Mouse (Mus musculus) heart, adult 10 weeks (tissue): Measurements from ENCODE around the gene Hist1h2ad. TPM values are rescaled to one million over a fixed set of nuclear protein-coding genes. Genes with fewer than 3 reads are reported as not detected.

Source experiments
- polyA plus RNA-seq: library from polyadenylated mRNA; stranded (reverse); fragments of 350-450 nt; fragmentation: Illumina TruSeq; extraction: RNeasy Lipid Tissue Mini Kit (QIAGEN cat#74804); gene quantifications from one replicate; pipeline ENCODE4 v1.2.3, GENCODE M21; 2014; ENCODE audit warnings: low read depth, low replicate concordance

Hist1h2ad gene
- not detected for polyA plus RNA-seq

DNA sequence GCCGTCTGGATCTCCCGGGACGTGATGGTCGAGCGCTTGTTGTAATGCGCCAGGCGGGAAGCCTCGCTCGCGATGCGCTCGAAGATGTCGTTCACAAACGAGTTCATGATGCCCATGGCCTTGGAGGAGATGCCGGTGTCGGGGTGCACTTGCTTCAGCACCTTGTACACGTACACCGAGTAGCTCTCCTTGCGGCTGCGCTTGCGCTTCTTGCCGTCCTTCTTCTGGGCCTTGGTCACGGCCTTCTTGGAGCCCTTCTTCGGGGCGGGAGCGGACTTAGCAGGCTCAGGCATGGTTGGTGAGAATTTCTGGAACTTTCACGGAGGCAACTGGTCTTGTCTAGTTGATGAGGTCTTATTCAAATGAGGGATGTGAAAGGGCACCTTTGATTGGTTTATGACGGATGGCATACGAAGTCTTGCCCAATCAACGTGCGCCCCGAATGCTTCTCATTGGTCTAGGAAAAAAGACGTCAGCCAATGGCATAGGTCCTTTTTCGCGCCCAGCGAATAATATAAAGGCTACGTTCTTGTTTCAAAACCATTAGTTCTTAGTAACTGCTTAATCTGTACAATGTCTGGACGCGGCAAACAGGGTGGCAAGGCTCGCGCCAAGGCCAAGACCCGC, at the start of gene Hist1h2ad, which contains the start of gene Hist1h2bf:
Hist1h2ad (plus strand) TSS at position 484 of the 627 bp plus-strand sequence.
Hist1h2bf (minus strand) TSS at position 299 of the 627 bp plus-strand sequence.

DNA sequence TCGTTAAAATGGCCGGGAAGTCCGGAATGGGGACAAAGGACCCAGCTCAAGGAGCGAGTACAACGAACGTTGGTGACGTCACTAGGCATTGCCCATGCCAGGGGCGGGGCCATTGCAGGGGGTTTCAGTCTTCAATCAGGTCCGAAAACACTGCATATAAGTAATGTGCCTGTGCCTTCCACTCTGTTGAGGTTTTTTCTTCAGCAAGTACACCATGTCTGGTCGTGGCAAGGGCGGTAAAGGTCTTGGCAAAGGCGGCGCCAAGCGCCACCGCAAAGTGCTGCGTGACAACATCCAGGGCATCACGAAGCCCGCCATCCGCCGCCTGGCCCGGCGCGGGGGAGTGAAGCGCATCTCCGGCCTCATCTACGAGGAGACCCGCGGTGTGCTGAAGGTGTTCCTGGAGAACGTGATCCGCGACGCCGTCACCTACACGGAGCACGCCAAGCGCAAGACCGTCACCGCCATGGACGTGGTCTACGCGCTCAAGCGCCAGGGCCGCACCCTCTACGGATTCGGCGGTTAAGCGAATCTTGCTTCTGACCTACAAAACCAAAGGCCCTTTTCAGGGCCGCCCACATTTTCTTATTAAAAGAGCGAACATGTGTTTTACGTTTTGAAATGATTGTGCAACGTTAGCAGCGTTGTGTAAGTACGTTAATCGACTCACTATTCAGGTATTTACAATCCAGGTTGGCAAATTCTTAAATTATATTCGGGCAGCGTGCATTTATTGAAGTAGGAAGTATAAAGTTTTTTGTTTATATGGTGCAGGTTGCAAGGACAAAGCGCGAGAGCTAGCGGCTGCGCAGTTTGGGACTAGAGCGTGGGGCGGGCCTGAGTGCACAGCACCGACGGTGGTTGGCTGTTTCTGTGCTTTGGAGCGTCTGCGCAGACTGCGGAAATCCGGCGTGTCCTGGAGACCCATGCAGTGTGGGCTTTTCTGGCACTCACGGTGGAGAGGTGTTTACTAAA, 43.0 kb upstream of the Hist1h2ad start, which contains the start of gene Hist1h4h:
Hist1h4h (plus strand) TSS at position 150 of the 975 bp plus-strand sequence.

DNA sequence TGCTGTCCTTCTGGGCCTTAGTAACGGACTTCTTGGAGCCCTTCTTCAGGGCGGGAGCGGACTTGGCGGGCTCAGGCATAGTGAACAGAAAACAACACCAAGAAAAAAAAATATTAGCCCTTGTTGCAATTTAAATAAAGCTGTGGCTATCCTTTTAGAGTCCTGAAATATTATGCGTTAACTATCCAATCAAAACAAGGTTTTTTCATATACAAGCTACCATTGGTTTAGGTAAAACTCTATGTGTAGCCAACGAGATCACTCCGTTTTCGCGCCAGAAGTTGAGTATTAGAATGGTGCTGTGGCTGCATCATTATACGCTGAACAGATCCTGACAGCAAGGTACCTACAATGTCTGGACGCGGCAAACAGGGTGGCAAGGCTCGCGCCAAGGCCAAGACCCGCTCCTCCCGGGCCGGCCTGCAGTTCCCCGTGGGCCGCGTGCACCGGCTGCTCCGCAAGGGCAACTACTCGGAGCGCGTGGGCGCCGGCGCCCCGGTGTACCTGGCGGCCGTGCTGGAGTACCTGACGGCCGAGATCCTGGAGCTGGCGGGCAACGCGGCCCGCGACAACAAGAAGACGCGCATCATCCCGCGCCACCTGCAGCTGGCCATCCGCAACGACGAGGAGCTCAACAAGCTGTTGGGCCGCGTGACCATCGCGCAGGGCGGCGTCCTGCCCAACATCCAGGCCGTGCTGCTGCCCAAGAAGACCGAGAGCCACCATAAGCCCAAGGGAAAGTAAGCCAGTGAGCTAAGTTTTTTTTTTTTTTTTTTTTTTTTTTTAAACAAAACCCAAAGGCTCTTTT, 40.4 kb upstream of the Hist1h2ad start, which contains the start of gene Hist1h2af:
Hist1h2af (plus strand) TSS at position 347 of the 808 bp plus-strand sequence.

DNA sequence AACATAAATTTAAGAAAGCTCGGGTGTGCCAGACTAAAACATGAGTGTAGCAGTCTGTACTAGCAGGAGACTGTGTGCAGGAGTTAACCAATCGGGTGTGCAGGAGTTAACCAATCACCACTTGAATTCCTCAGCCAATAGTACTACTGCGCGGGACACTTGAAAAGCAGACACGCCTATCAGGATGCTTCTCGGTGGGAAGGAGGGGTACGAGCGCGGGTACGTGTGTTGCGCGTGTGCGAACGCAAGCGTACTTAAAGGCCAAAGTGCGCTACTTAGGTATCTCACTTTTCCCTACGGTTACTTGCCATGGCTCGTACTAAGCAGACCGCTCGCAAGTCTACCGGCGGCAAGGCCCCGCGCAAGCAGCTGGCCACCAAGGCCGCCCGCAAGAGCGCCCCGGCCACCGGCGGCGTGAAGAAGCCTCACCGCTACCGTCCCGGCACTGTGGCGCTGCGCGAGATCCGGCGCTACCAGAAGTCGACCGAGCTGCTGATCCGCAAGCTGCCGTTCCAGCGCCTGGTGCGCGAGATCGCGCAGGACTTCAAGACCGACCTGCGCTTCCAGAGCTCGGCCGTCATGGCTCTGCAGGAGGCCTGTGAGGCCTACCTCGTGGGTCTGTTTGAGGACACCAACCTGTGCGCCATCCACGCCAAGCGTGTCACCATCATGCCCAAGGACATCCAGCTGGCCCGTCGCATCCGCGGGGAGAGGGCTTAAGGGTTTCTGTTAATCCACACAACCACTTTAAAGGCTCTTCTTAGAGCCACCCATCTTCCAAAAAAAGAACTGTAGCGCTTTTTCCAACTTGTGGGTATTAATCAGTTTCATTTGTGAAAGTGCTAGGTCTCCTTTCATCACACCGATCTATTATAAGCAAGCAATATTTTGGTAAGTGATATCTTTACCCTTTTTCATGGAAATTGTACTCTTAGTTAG, 38.8 kb upstream of the Hist1h2ad start, which contains the start of gene Hist1h3g:
Hist1h3g (plus strand) TSS at position 286 of the 939 bp plus-strand sequence.

DNA sequence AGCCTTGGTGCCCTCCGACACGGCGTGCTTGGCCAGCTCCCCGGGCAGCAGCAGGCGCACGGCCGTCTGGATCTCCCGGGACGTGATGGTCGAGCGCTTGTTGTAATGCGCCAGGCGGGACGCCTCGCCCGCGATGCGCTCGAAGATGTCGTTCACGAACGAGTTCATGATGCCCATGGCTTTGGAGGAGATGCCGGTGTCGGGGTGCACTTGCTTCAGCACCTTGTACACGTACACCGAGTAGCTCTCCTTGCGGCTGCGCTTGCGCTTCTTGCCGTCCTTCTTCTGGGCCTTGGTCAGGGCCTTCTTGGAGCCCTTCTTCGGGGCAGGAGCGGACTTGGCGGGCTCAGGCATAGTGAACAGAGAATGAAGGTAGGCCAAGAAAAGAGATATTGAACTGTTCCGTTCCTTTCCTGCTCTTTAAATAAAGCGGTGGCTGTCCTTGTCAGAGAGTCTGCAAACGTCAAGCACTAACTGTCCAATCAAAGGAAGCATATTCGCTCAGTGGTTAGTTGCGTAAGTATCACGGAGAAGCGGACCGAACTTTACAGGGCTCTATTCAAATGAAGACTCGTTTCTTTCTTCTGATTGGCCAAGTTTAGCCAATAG, 31.1 kb upstream of the Hist1h2ad start, which contains the start of gene Hist1h2bh:
Hist1h2bh (minus strand) TSS at position 394 of the 609 bp plus-strand sequence.

DNA sequence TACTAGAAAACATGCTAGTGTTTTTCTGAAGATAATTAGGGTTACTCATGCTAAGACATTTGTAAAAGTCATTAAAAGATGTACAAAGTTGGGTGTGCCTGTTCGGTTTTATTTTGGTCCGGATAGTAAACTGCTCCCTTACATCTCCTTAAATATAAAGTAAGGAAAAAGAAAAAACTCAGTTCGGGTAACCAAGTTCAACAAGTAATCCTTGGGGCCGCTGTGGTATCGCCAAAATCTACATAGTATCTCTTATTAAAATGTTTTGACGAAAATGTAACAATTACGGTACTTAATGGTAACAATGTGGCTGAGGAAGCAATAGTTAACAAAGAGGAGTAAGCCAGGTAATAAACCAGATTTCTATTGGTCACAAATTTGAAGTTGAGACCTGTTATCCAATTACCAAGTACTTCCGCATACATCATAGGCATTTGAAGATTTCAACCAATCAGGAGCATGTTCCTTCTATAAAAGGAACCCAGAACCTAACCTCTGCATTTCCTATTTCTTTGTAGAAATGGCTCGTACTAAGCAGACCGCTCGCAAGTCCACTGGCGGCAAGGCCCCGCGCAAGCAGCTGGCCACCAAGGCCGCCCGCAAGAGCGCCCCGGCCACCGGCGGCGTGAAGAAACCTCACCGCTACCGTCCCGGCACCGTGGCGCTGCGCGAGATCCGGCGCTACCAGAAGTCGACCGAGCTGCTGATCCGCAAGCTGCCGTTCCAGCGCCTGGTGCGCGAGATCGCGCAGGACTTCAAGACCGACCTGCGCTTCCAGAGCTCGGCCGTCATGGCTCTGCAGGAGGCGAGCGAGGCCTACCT, 30.0 kb upstream of the Hist1h2ad start, which contains the start of gene Hist1h3f:
Hist1h3f (plus strand) TSS at position 88 of the 822 bp plus-strand sequence.

DNA sequence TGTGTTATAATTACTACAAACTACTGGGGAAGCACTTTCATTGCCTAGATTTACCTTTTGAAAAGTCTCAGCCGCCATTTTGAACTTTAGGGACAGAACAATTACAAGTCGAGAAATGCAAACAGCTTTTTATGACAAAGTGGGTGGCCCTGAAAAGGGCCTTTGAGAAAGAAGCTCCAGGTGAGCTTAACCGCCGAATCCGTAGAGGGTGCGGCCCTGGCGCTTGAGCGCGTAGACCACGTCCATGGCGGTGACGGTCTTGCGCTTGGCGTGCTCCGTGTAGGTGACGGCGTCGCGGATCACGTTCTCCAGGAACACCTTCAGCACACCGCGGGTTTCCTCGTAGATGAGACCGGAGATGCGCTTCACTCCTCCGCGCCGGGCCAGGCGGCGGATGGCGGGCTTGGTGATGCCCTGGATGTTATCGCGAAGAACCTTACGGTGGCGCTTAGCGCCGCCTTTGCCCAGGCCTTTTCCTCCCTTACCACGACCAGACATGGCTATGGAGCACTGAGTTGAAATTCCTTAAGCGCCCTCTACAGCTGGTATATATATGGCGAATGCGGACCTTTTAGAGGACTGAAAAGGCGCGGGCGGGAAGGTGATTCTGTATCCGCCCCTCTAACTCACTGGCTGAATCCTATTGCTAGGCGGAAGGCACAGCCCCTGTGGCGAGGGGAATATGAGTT, 22.9 kb upstream of the Hist1h2ad start, which contains the start of gene Hist1h4f:
Hist1h4f (minus strand) TSS at position 503 of the 689 bp plus-strand sequence.

DNA sequence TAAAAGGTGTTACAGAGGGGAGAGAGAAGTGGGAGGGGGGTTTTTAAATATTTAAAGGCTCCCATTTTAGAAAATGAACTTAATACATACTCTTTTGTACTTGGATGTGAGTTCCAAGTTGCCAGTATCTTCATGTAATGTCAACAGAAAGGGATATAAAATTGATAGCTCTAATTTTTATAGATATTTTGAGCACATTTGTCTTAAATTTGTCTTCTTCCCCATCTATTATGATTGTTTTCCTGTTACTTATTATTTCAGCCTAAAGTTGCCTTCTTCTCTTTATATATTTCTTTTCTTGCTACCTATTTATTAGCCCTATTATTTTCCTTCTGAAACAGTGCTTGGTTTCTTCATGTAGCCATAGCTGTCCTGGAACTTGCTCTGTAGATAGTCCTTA, 21.2 kb upstream of the Hist1h2ad start, which contains the start of gene Hist1h1d:
Hist1h1d (plus strand) TSS at position 301 of the 400 bp plus-strand sequence.

DNA sequence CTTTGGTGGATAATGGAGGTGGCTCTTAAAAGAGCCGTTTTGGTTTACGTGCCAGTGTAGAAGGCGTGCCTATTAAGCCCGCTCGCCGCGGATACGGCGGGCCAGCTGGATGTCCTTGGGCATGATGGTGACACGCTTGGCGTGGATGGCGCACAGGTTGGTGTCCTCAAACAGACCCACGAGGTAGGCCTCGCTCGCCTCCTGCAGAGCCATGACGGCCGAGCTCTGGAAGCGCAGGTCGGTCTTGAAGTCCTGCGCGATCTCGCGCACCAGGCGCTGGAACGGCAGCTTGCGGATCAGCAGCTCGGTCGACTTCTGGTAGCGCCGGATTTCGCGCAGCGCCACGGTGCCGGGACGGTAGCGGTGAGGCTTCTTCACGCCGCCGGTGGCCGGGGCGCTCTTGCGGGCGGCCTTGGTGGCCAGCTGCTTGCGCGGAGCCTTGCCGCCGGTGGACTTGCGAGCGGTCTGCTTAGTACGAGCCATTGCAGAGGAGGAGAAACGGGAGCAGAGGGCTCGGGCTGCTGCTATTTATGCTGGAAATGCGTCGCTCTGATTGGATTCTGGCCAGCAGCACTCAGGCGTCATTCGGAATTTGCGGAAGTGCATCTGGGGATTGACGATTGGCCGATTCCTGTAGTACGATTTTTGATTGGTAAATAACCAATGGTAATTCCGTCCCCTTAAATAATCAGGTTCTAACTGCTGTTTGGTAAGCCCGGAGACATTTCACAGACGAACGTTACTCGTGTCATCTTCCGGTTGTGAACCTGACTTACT, 12.1 kb upstream of the Hist1h2ad start, which contains the start of gene Hist1h3e:
Hist1h3e (minus strand) TSS at position 487 of the 777 bp plus-strand sequence.

DNA sequence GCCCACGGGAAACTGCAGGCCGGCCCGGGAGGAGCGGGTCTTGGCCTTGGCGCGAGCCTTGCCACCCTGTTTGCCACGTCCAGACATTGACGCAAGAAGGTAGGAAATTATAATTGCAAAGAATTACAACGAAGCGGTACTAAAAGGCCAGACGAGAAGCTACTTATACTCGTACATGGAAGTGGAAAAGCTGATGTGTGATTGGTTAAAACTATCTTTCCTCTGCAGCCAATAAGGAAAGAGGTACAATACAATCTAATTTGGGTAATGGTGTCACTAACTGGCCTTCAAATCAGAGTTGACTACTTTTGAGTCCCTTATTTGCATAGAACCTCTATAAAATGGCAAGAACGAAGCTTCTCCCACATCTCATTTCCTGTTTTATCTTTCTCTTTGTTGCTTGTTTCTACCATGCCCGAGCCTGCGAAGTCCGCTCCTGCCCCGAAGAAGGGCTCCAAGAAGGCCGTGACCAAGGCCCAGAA, 3.1 kb upstream of the Hist1h2ad start, which contains the start of the genes Hist1h2ae and Hist1h2bg:
Hist1h2ae (minus strand) TSS at position 199 of the 482 bp plus-strand sequence.
Hist1h2bg (plus strand) TSS at position 375 of the 482 bp plus-strand sequence.

DNA sequence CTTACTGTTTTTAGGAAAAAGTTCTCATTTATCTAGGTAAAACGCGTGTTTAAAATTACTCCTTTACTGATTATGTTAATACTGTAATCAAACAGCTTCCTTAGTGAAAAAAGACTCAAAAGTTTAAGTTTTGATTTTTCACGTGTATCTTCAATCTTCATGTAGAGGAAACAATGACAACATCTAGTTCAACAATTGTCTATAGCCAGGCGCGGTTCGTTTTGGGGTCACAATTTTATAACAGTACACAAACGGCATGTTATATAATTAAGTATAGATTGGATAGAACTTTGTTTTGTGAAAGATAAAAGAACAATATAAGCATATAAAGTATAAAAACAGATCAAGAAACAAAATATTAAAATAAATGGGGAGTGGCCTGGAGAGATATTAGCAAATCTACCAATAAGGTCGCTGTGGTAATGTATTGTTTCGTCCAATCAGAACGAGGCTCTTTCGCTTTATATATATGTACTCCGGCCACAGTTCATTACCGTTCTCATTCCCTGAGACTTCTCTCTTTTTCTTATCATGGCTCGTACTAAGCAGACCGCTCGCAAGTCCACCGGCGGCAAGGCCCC, 1.2 kb downstream of the Hist1h2ad start, which contains the start of gene Hist1h3d:
Hist1h3d (plus strand) TSS at position 493 of the 581 bp plus-strand sequence.

DNA sequence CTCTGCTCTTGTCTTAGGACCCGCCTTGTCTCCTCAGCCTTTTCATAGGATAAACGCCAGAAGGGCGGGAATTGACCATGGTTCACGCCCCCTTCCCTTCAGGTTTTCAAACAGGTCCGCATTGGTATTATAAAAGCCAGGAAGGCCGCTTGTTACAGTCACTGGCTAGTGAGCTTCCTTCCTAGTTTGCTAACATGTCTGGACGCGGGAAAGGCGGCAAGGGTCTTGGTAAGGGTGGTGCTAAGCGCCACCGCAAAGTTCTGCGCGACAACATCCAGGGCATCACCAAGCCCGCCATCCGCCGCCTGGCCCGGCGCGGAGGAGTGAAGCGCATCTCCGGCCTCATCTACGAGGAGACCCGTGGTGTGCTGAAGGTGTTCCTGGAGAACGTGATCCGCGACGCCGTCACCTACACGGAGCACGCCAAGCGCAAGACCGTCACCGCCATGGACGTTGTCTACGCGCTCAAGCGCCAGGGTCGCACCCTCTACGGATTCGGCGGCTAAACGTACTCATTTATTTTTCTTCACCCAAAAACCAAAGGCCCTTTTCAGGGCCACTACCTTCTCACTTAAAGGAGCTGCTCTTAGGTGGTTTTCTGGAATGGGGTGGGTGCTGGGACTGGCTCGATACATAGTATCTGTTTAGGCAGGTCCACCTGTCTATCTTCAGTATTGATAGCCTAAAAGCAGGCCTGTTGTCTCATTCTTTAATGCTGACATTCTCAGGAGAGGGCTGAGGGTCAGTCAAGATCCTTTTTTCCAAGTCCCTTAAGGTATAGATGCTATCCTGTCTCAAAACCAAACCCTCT, 7.4 kb downstream of the Hist1h2ad start, which contains the start of gene Hist1h4d:
Hist1h4d (plus strand) TSS at position 191 of the 811 bp plus-strand sequence.

DNA sequence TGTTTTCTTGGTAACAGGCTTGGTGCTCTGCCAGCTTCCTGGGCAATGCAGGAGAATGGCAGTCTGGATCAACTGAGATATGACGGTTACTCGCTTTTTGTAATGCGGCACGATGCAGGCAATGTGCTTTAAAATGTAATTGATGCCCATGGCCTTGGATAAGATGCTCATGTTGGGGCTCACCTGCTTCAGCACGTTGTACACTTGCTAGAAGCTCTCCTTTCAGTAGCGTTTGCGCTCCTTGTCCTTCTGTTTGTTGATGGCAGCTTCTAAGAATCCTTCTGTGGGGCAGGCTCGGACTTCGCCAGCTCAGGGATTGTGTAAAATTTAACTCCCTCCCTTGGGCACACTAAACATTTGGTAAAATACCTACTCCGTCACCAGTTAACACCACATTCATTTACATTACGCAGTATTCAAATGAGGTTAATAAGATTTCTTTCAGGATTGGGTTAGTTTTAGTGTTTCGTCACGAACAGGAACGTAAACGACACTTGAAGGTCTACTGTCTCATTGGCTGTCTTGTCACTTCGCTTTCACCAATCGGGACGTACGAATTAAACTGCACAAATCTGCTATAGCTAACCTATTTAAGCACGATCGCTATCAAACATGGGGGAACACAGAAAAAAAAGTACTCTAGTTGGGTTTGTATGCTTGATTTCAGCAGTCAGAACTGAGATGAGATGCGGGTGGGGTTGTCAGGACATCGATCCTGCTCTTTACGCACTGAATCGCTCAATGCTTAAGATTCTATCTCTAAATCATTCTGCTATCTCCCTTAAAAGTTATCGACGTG, 46.8 kb downstream of the Hist1h2ad start, which contains the start of gene Hist1h2be:
Hist1h2be (minus strand) TSS at position 392 of the 799 bp plus-strand sequence.

DNA sequence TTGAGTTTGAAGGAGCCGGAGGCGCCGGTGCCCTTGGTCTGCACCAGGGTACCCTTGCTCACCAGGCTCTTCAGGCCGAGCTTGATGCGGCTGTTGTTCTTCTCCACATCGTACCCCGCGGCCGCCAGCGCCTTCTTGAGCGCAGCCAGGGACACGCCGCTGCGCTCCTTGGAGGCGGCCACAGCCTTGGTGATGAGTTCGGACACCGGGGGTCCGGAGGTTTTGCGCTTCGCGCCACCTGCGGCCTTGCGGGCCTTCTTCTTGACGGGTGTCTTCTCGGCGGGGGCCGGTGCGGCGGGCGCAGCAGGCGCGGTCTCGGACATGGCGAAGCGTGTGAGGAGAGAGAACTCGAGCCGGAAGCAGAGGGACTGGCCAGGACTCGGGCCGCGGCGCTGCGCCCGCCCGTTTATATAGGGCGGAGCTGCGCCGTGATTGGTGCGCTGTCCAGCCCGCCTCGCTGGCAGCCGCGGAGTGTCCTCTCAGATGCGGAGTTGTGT, 48.0 kb downstream of the Hist1h2ad start, which contains the start of gene Hist1h1e:
Hist1h1e (minus strand) TSS at position 384 of the 497 bp plus-strand sequence.

